Mouse (Mus musculus) heart, embryonic 13.5 days (tissue): ENCODE measurements at regions not wholly inside any gene's neighbourhood (a gene's known extent, or its start where the extent isn't known, plus 50 kb on each side); places are given as distances from the start of the nearest gene placed in this dataset.

Experiments used
- ATAC-seq: fragments of 200-750 bp; cut with Nextera tagmentation; 2 replicates; pipeline ENCODE4 v1.8.0; 2017; ENCODE audit warnings: moderate TSS enrichment; ENCODE audit not compliant: insufficient number of reproducible peaks, low FRiP score, low TSS enrichment; ENCODE audit errors: extremely low read depth
- H3K27ac ChIP-seq: fragments of 300-500 bp; sonication (generic); replicated peaks from 2 replicates; pipeline ENCODE4 v1.5.1; 2015; ENCODE audit warnings: moderate library complexity, mild to moderate bottlenecking, inconsistent platforms
- H3K27me3 ChIP-seq: fragments of 300-500 bp; sonication (generic); replicated peaks from 2 replicates; pipeline ENCODE4 v1.6.1; 2015; ENCODE audit warnings: mild to moderate bottlenecking, inconsistent platforms
- H3K36me3 ChIP-seq: fragments of 300-500 bp; sonication (generic); 2 replicates; pipeline ENCODE4 v1.6.1; 2015; ENCODE audit warnings: mild to moderate bottlenecking, inconsistent platforms
- H3K4me1 ChIP-seq: fragments of 300-500 bp; sonication (generic); 2 replicates; pipeline ENCODE4 v1.6.1; 2015; ENCODE audit warnings: inconsistent platforms
- H3K4me2 ChIP-seq: fragments of 300-500 bp; sonication (generic); 2 replicates; pipeline ENCODE4 v1.6.1; 2015; ENCODE audit warnings: inconsistent platforms, mild to moderate bottlenecking, moderate library complexity
- H3K4me3 ChIP-seq: fragments of 300-500 bp; sonication (generic); 2 replicates; pipeline ENCODE4 v1.5.1; 2015; ENCODE audit warnings: moderate library complexity, mild to moderate bottlenecking, inconsistent platforms
- H3K9ac ChIP-seq: fragments of 300-500 bp; sonication (generic); 2 replicates; pipeline ENCODE4 v1.6.1; 2015; ENCODE audit warnings: inconsistent platforms, mild to moderate bottlenecking, moderate library complexity
- H3K9me3 ChIP-seq: fragments of 300-500 bp; sonication (generic); 2 replicates; pipeline ENCODE4 v1.6.1; 2016; ENCODE audit warnings: inconsistent platforms
- WGBS: fragments of 180-500 bp; shearing (Covaris S2); methylation state at CpG from one replicate; pipeline ENCODE4 v1.1.7; 2015; ENCODE audit warnings: mixed read lengths; 5-methylcytosine and 5-hydroxymethylcytosine counted together

- Histone ChIP-seq H3K4me3 (no peak overlapping the region), H3K27ac (no peak overlapping the region), H3K36me3 (no peaks in the 10 kb centered on the region), H3K9me3 (no peaks in the 10 kb centered on the region), H3K4me1 (peaks cover 4% of the 10 kb centered on the region; the same call in 1 of the 2 replicates), H3K27me3 (no peaks in the 10 kb centered on the region), H3K4me2 (no peak overlapping the region), H3K9ac (no peak overlapping the region)
- ATAC-seq: no peak
- 62% methylated on average over 3 of the region's 3 CpGs for WGBS
Observed at GRCm38 (mm10) chr19:16045261-16045660, 60.5 kb upstream of the Cep78 start.

- H3K4me1 ChIP-seq: no peaks in the 10 kb centered on the region
- H3K27me3 ChIP-seq: no peaks in the 10 kb centered on the region
- no peak overlapping the region for H3K27ac ChIP-seq
- no peak overlapping the region for H3K9ac ChIP-seq
- H3K4me2 ChIP-seq: no peak overlapping the region
- 75% methylated on average over 5 of the region's 5 CpGs for WGBS
- no peaks in the 10 kb centered on the region for H3K9me3 ChIP-seq
- ATAC-seq: no peak
- no peaks in the 10 kb centered on the region for H3K36me3 ChIP-seq
- H3K4me3 ChIP-seq: no peak overlapping the region
Observed at GRCm38 (mm10) chr19:16044169-16044568, 59.4 kb upstream of the Cep78 start.

- Histone ChIP-seq H3K27me3 (no peaks in the 10 kb centered on the region), H3K4me1 (no peaks in the 10 kb centered on the region), H3K4me3 (no peak overlapping the region), H3K4me2 (no peak overlapping the region), H3K27ac (no peak overlapping the region), H3K36me3 (no peaks in the 10 kb centered on the region), H3K9me3 (no peaks in the 10 kb centered on the region), H3K9ac (no peak overlapping the region)
- 73% methylated on average over 7 of the region's 7 CpGs for WGBS
- ATAC-seq: no peak
Observed at GRCm38 (mm10) chr19:16043007-16043406, 58.2 kb upstream of the Cep78 start.

GRCm38 (mm10) chr19:16041891-16042290 is 57.1 kb upstream of the Cep78 start:
- Histone ChIP-seq H3K4me3 (no peak overlapping the region), H3K4me1 (no peaks in the 10 kb centered on the region), H3K27me3 (no peaks in the 10 kb centered on the region), H3K4me2 (no peak overlapping the region), H3K27ac (no peak overlapping the region), H3K9me3 (no peaks in the 10 kb centered on the region), H3K9ac (no peak overlapping the region), H3K36me3 (no peaks in the 10 kb centered on the region)
- no peak for ATAC-seq
- 78% methylated on average over 5 of the region's 5 CpGs for WGBS

GRCm38 (mm10) chr19:16037806-16038205 is 53.0 kb upstream of the Cep78 start:
- Histone ChIP-seq H3K4me2 (no peak overlapping the region), H3K4me1 (no peaks in the 10 kb centered on the region), H3K36me3 (no peaks in the 10 kb centered on the region), H3K27me3 (no peaks in the 10 kb centered on the region), H3K9me3 (no peaks in the 10 kb centered on the region), H3K27ac (no peak overlapping the region), H3K4me3 (no peak overlapping the region), H3K9ac (no peak overlapping the region)
- 74% methylated on average over 12 of the region's 12 CpGs for WGBS
- no peak for ATAC-seq
